Mouse (Mus musculus) cerebellum, adult 2 months (tissue): ENCODE data around the gene 0610012G03Rik. TPM values are rescaled to one million over a fixed set of nuclear protein-coding genes. Genes with fewer than 3 reads are reported as not detected.

Source experiments
- DNase-seq, 2 experiments: peaks; one replicate each; pipeline ENCODE4 v3.0.0; 2021
- H3K27ac ChIP-seq: fragments of 200-500 bp; 2 replicates; pipeline ENCODE4 v1.5.1; 2012; ENCODE audit warnings: low read length, control low read depth, inconsistent platforms; ENCODE audit not compliant: insufficient read depth
- H3K27me3 ChIP-seq: fragments of 200-500 bp; 2 replicates; pipeline ENCODE4 v1.6.1; 2012; ENCODE audit warnings: inconsistent platforms, mild to moderate bottlenecking, low read length, moderate library complexity; ENCODE audit not compliant: control insufficient read depth, insufficient read depth
- H3K4me1 ChIP-seq: fragments of 200-500 bp; 2 replicates; pipeline ENCODE4 v1.6.1; 2011; ENCODE audit warnings: low read length; ENCODE audit not compliant: control insufficient read depth, insufficient read depth
- H3K4me3 ChIP-seq: fragments of 200-500 bp; replicated peaks from 2 replicates; pipeline ENCODE3; 2011; ENCODE audit warnings: mild to moderate bottlenecking, low read depth, low read length, control low read depth; ENCODE audit not compliant: insufficient read depth
- CTCF ChIP-seq: fragments of 200-500 bp; IDR thresholded peaks from 2 replicates; pipeline ENCODE4 v1.5.1; 2011; ENCODE audit warnings: low read depth, mild to moderate bottlenecking, control low read depth, low read length, moderate library complexity, borderline replicate concordance; ENCODE audit not compliant: insufficient read depth
- POLR2A ChIP-seq: fragments of 200-500 bp; IDR thresholded peaks from 2 replicates; pipeline ENCODE4 v1.6.1; 2011; ENCODE audit warnings: low read length, control low read depth, borderline replicate concordance; ENCODE audit not compliant: insufficient read depth
- WGBS: fragments of 180-500 bp; shearing (Covaris S2); methylation state at CpG from one replicate; pipeline ENCODE4 v1.1.7; 2018; 5-methylcytosine and 5-hydroxymethylcytosine counted together
- polyA plus RNA-seq: library from polyadenylated mRNA; depleted of rRNA; stranded (reverse); fragments of >200 nt; gene quantifications from 2 replicates; pipeline ENCODE4 v1.2.3, GENCODE M21; 2012

The 0610012G03Rik gene
- polyA plus RNA-seq, 1 experiment: 66.2 TPM

DNA sequence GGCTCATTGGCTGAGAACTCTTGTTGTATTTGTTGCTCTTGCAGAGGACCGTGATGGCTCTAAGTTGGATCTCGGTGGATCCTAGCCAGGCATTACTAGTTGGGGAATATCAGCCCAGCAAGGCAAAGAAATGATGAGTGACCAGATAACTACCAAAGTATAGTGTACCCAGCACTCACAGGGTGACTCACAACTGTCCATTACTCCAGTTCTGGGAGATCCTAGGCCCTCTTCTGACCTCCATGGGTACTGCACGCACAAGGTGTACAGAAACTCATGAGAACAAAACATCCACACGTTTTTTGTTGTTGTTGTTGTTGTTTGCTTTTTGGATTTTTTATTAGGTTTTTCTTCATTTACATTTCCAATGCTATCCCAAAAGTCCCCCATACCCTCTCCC is 11.7 kb downstream of the 0610012G03Rik start:
- 88% methylated on average over 4 of the region's 4 CpGs for WGBS
- DNase-seq: no peak
- Histone ChIP-seq H3K4me1 (peaks cover 4% of the 10 kb centered on the region), H3K27ac (no peak overlapping the region), H3K4me3 (no peak overlapping the region), H3K27me3 (no peaks in the 10 kb centered on the region)
- no peak for TF ChIP-seq CTCF
- TF ChIP-seq POLR2A: no peak

DNA sequence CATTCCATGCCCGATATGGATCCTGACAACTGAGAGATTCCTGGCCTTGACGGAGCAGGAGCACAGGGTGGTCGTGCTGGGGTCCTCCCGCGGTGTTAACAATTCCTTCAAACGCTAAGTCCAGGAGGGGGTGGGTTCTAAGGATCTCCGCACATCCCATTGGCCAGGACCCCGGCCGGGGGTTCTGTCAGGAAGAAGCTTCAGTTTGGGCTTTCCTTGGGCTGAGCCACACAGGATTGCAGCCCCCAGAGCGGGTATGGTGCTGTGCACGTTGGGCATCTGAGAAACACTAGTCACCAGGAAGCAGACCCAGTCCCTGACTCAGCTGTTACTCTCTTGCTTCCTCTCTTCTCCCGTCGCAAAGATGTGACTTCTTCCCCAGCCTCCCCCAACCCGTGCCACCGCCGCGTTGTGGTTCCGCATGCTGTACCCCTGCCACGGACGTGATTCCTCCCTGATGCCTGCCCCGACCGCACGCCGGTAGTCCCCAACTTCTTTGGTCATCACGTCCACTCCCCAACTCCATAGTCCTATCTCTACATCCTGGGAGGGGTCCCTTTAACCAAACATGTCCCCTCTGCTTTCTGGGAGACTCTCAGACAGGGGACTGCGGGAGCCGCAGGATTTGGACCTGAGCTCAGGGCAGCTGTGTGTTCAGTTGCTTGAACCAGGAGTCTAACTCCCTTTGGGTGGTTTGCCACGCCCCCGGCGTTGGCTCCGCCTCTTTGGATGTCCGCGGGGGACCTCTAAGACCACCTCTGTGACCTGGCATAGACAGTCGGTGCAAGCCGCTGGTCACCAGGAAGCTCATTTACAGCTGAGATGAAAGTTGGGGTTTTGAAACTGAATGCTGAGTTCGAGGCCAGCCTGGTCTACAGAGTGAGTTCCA is 13.0 kb downstream of the 0610012G03Rik start:
- peak overlapping the region; percentile 96 for H3K27ac ChIP-seq
- peaks cover 4% of the 10 kb centered on the region for H3K4me1 ChIP-seq
- H3K4me3 ChIP-seq: peak overlapping the region; percentile 66
- TF ChIP-seq POLR2A (no peak), CTCF (no peak)
- peak; percentile 36 to 45 for DNase-seq
- no peaks in the 10 kb centered on the region for H3K27me3 ChIP-seq
- 12% methylated on average over 36 of the region's 36 CpGs for WGBS

DNA sequence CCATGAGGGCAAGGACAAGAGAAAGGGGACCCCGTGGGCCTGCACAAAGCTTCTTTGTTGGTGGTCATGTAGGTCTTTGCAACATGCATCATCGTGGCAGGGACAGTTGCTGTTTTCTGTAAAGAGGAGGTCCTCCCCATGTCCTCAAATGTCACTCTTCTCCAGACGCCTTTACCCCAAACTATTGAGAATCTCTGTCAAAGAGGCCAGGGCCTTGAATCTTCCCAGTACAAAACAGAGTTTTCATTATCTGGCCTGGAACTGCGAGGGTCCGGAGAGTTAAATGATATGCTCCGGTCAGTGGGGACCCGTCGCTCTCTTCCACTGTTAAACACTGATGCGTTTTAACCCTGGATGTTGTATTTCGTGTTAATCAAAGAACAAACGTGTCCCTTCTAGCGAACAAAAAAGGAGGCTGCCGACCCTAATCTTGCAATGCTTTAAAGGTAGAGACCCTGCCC is 13.7 kb downstream of the 0610012G03Rik start:
- DNase-seq: peak in 1 of 2 experiments; percentile 25
- H3K4me1 ChIP-seq: peaks cover 4% of the 10 kb centered on the region

DNA sequence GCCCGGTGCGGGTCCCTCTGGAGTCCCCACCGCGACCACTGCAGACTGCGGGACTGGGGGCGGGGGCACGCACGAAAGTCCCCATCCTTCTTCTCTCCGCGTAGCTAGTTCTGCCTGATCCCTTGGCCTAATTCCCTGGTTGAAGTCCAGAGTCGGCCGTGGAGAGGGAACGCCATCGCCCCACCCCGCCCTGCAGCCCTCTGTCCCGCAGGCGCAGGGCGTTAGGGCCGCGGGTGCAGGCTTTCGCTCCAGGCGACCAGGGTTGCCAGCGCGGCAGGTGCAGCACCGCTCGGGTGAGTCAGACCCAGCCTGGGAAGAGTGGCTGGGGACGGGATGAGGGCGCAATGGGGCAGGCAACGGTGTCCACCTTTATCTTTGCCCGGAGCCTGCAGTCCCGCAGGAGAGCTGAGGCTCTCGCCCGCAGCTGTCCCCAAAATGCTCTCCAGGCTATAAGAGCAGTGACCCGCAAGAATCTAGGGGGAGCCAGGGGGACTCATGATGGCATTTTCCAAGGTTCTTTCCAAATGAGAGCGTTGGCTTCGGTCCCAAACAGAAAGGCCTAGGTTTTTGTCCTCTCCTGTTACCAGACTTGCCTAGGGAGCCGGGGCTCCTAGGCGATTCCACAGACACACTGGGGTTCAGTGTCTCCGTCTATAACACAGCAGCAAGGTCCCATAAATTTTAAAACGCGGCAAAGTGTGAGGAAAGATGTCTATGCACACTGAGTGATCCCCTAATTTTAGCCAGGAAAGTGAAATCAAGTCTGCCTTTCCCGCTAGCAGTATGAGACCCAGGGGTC is 14.3 kb downstream of the 0610012G03Rik start, which contains the start of gene Pigz:
Gene Pigz (plus strand): TSS at position 101 of the 799 bp plus-strand sequence.
- no peaks in the 10 kb centered on the region for H3K27me3 ChIP-seq
- DNase-seq: peak; percentile 89
- 3% methylated on average over 42 of the region's 42 CpGs for WGBS
- H3K27ac ChIP-seq: peak within 1 kb of the TSS; percentile 96
- TF ChIP-seq POLR2A (no peak; the same call in 1 of the 2 replicates), CTCF (no peak)
- H3K4me1 ChIP-seq: peaks cover 4% of the 10 kb centered on the region
- peak within 1 kb of the TSS; percentile 66 for H3K4me3 ChIP-seq

More for the DNA sequence above, 13.7 kb downstream of the 0610012G03Rik start:
- no peak for TF ChIP-seq CTCF
- TF ChIP-seq POLR2A: no peak
- 34% methylated on average over 13 of the region's 13 CpGs for WGBS
- H3K27me3 ChIP-seq: no peaks in the 10 kb centered on the region
- H3K27ac ChIP-seq: peak overlapping the region; percentile 96
- peak overlapping the region; percentile 66 for H3K4me3 ChIP-seq

DNA sequence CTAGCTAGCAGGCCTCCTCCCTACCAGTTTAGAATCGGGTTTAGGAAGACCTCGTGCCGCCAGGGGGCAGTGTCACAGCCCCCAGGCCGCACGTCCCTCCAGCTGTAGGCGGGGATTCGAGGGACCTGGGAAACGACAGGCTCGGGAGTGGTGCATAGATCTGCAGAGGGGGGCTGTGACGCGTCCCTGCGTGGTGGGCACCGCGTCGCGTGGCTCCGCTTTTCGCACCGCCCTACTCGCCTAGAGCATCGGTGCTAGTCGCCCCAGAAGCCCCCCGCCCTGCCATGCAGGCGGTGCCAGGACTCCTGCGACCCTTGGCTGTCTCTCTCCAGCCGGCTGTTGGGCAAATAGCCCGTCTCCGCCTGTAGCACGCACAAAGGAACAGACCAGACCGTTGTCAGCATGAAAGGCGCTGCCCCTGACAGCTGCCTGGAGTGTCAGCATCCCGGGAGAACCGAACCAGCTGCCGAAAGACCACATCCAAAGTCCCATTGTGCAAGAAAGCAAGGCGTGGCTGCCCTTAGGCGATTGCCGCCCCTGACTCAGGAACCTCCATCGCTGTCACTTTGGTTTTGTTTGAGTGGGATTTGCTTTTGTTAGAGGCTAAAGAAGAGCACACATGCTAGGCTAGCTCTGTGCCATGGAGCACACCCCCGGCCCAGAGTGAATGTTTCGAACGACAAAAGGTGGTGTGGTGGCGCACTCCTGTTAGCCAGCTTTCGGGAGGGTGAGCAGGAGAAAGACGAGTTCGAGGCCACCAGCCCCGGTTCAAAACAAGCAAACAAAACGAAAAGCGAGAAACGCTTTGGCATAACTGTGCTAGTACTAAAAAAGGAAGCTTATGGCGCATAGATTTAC is 15.2 kb downstream of the 0610012G03Rik start:
- under 1% methylated on average over 50 of the region's 50 CpGs for WGBS
- peaks cover 4% of the 10 kb centered on the region for H3K4me1 ChIP-seq
- peak overlapping the region; percentile 96 for H3K27ac ChIP-seq
- TF ChIP-seq POLR2A (peak; percentile 79), CTCF (peak; percentile 87)
- DNase-seq: peak; percentile 92 to 95
- no peaks in the 10 kb centered on the region for H3K27me3 ChIP-seq
- peak overlapping the region; percentile 66 for H3K4me3 ChIP-seq

DNA sequence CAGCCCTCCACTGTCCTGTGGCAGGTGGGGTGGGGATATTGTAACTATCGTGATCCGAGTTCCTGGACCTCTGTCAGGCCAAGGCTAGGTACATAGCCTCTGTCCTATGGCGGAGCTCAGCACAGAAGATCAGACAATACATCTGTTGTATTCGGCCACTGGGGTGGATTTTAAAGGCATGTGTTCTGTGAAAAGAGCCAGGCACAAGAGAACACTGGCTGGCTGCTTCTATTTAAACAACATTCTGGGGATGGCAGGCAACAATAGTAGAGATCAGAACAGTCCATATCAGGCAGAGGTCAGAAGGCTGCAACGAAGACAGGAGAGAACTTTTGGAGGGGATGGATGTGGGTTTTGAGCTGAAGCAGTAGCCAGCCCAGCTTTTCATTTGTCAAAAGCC is 16.0 kb downstream of the 0610012G03Rik start:
- Histone ChIP-seq H3K4me1 (peaks cover 4% of the 10 kb centered on the region), H3K27ac (peak overlapping the region; percentile 37), H3K27me3 (no peaks in the 10 kb centered on the region), H3K4me3 (no peak overlapping the region)
- DNase-seq: peak; percentile 29 to 36
- TF ChIP-seq CTCF (no peak), POLR2A (no peak)
- 57% methylated on average over 5 of the region's 5 CpGs for WGBS

DNA sequence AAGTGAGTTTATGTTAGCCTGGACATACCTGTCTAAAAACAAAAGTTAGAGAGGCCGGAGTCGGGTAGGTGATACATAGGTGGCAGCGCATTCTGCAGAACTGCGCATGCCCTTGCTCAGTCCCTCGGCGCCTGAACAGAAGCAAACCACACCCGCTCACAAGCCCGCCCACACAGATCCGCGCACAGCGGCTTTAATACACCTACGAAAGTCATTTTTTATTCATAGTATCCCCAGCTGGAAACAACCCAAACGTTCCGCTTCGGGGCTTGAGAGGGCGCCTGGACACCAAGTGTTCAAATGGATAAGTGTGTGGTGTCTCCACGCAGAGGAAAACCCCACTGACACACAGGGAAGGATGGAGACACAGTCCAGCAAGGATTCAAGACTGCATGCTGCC is 17.0 kb downstream of the 0610012G03Rik start:
- DNase-seq: no peak
- Histone ChIP-seq H3K4me3 (no peak overlapping the region), H3K27ac (peak overlapping the region; percentile 37; the same call in 1 of the 2 replicates), H3K4me1 (peaks cover 4% of the 10 kb centered on the region), H3K27me3 (no peaks in the 10 kb centered on the region)
- TF ChIP-seq CTCF (no peak), POLR2A (no peak)
- 70% methylated on average over 17 of the region's 17 CpGs for WGBS

DNA sequence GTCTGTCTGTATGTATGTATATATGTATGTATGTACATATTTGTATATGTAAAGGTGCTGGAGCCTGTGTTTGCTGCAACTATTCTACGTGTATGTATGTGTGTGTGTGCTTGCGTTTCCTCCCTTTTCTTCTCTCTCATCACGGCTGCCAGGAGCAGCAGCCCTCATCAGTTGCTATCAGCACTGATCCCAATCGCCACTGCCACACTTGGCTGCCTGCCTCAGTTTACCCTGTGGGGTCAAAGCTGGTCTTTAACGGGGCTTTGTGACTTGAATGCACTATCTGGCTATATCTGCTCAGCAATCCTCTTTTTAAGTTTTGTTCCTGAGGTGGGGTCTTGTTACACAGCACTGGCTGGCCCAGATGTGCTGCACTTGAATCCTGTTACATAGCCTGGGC is 20.9 kb downstream of the 0610012G03Rik start:
- no peaks in the 10 kb centered on the region for H3K4me1 ChIP-seq
- H3K4me3 ChIP-seq: no peak overlapping the region
- DNase-seq: no peak
- WGBS: 85% methylated on average over 5 of the region's 5 CpGs
- TF ChIP-seq CTCF (no peak), POLR2A (no peak)
- no peak overlapping the region for H3K27ac ChIP-seq
- no peaks in the 10 kb centered on the region for H3K27me3 ChIP-seq
